Mouse (Mus musculus) left cerebral cortex, postnatal 25 days (tissue): ENCODE results near the gene Ndrg3. TPM values are rescaled to one million over a fixed set of nuclear protein-coding genes. Genes with fewer than 3 reads are reported as not detected.

Source experiments
- DNase-seq, 2 experiments: peaks; one replicate each; pipeline ENCODE4 v3.0.0; 2022; ENCODE audit warnings: low spot score in 2 of 2, mixed read lengths in 1 of 2
- intact Hi-C: fragments of 180-260 bp; cut with DNase I; formaldehyde crosslinking; loops from one replicate; pipeline ENCODE4 v1.15.1; 2025
- total RNA-seq, 2 experiments: library from RNA; stranded (reverse); gene quantifications; 2 replicates each; pipeline ENCODE4 v1.2.3; 2021

Ndrg3 gene
- total RNA-seq, 2 experiments from 2014 or later = 509 to 517 TPM

GRCm38 (mm10) chr2:156884396-156885211 lies 107.3 kb downstream of the Ndrg3 start:
- intact Hi-C loops = no loop called here
- no peak for DNase-seq

GRCm38 (mm10) chr2:156882431-156883001 lies 109.3 kb downstream of the Ndrg3 start:
- intact Hi-C loops = no loop called here

GRCm38 (mm10) chr2:156879541-156879940 lies 112.3 kb downstream of the Ndrg3 start:
- no peak for DNase-seq
- intact Hi-C loops = no loop called here

More at GRCm38 (mm10) chr2:156882431-156883001, 109.3 kb downstream of the Ndrg3 start:
- no peak for DNase-seq

GRCm38 (mm10) chr2:156877726-156878125 lies 114.1 kb downstream of the Ndrg3 start:
- intact Hi-C loops = no loop called here
- no peak for DNase-seq

Other genes starting within 250 kb of the Ndrg3 start
- gene Myl9, start 216.6 kb downstream of the Ndrg3 start, total RNA-seq = 10 to 100 TPM; 14.7 to 16.1 TPM
- 1 to 10 TPM in 1 of 2 experiments, under 1 TPM in 1; 0.69 to 1.0 TPM for gene Tgif2, start 152.0 kb downstream of the Ndrg3 start, total RNA-seq
- 1 to 10 TPM; 1.5 to 2.1 TPM for gene 4930518I15Rik, start 134.1 kb downstream of the Ndrg3 start, total RNA-seq
- gene Rab5if, start 128.9 kb downstream of the Ndrg3 start, total RNA-seq = 100 to 1,000 TPM; 104 to 105 TPM
- gene Sla2, start 104.9 kb downstream of the Ndrg3 start, total RNA-seq = under 1 TPM; 0.39 to 0.55 TPM
- gene Dsn1, start 15.1 kb upstream of the Ndrg3 start, total RNA-seq = 1 to 10 TPM; 4.7 TPM
- 10 to 100 TPM; 19.8 to 24.6 TPM for gene Soga1, start 87.2 kb upstream of the Ndrg3 start, total RNA-seq
- gene Tldc2, start 95.0 kb upstream of the Ndrg3 start, total RNA-seq = not detected
- 10 to 100 TPM; 11.6 to 12.4 TPM for gene Samhd1, start 143.2 kb upstream of the Ndrg3 start, total RNA-seq
- 1 to 10 TPM; 1.2 to 1.6 TPM for gene Rbl1, start 212.5 kb upstream of the Ndrg3 start, total RNA-seq